Mouse (Mus musculus) lung, adult 2 months (tissue): ENCODE measurements around the gene Wdr20.

Experiments
- CTCF ChIP-seq: fragments of 200-500 bp; IDR thresholded peaks from 2 replicates; pipeline ENCODE4 v1.5.1; 2011; ENCODE audit warnings: mild to moderate bottlenecking, low read length, control low read depth; ENCODE audit not compliant: insufficient read depth
- POLR2A ChIP-seq: fragments of 200-500 bp; IDR thresholded peaks from 2 replicates; pipeline ENCODE4 v1.6.1; 2011; ENCODE audit warnings: low read depth, mild to moderate bottlenecking, control low read depth, low read length, borderline replicate concordance; ENCODE audit errors: extremely low read depth

GRCm38 (mm10) chr12:110828908-110829307 lies 91.2 kb downstream of the Wdr20 start:
- TF ChIP-seq CTCF (no peak), POLR2A (no peak)
